Mouse (Mus musculus): ENCODE data around the gene Slbp.

The Slbp gene

DNA sequence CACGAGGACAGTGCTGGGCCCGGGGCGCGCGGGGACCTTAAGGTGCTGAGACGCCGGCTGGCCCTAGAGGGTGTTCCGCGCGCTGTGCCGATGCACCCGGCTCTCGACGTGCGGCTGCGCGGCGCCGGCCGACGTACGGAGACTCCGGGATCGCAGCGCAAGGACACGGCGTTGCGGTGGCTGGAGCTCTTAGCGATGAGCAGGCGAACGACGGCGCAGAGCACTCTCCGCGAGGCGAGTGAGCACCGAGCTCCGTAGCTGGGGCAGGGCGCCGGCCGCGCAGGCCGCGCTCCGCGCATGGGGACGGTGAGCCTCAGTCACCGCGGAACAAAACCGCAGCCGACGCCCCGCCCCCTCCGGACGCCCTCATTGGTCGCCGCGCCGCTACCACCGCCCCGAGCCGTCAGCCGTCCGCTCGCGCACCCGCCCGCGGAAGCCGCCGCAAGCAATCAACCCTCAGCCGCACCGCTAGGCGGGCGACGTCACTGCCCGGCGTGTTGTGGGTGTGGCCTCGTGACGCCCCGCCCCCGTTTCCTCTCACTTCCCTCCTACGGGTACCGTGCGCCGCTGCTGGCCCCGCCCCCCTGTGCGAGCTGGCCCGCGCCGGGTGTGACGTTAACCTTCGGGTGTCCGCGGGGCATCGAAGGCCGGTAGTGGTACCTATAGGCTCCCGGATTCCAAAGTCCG is 22.9 kb downstream of the Slbp start, which contains the start of the genes Fam53a and Gm9903:
TSS of gene Fam53a (minus strand) at position 335 of the 687 bp plus-strand sequence.
TSS of gene Gm9903 (plus strand) at position 625 of the 687 bp plus-strand sequence.
- DNase-seq (ENCODE audit: low read depth) = peak; percentile 98

DNA sequence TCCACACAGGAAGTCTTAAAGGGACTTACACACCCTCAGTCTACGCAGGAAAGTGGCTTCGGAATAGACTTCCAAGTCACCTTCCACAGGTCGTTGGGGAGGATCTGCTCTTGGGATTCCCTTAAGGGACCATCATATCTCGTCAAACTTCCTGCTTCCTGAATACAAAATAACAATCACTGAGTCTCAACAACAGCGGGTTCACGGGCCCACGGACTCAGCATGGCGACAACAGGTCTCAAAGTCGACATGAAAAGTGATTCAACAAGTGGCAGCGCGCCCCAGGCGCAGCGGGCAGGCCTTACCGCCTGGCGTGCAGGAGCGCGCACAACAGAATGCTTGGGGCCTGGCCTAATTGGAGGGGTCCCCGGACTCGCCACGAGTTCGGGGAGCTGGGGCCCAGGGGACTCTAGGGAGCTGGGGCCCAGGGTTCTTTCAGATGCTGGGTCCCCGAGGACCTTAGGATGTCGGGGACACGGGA is 23.5 kb downstream of the Slbp start:
- peak; percentile 80 for DNase-seq (ENCODE audit: low read depth)

DNA sequence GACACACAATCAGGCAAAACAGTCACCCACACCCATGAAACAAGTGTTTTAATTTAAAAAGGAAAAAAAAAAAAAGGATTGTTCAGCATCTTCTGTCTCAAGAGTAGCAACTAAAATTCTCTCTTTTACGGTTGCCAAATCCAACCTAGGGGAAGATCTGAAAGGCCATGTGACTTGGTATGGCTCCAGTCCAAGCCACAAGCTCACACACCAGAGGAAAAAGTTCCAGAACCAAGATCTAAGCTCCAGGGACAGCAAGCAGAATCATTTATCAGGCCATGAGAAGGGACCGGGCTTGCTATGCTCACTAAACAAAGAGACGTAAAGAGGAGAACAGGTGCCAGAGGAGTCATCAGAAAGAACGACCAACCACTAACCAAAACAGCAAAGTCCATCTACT is 24.4 kb downstream of the Slbp start:
- peak; percentile 39 for DNase-seq (ENCODE audit: low read depth)

GRCm38 (mm10) chr5:33623766-33624165 is 28.6 kb downstream of the Slbp start:
- DNase-seq (ENCODE audit: low read depth) = no peak

GRCm38 (mm10) chr5:33622671-33623070 is 29.7 kb downstream of the Slbp start:
- no peak for DNase-seq (ENCODE audit: low read depth)

DNA sequence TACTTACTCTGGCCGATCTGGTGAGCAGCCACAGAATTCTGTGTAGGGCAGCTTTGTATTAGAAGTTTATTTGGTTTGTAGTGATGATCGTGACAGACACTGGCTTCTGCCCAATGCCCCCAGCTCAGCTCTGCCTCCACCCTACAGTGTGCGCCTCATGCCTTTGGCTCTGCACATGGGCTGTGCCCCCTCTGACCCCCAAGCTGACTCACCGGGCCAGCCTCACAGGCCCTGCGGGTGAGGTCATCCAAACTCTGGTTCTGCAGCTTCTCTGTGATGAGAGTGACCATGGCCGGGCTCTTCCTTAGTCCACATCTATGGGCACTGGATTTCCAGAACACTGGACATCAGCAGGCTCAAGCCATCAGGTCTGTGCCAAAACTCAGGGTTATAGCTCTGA is 38.0 kb downstream of the Slbp start:
- DNase-seq (ENCODE audit: low read depth) = no peak

GRCm38 (mm10) chr5:33611795-33612194 is 40.6 kb downstream of the Slbp start:
- DNase-seq (ENCODE audit: low read depth) = no peak

GRCm38 (mm10) chr5:33609226-33609625 is 43.1 kb downstream of the Slbp start:
- no peak for DNase-seq (ENCODE audit: low read depth)

DNA sequence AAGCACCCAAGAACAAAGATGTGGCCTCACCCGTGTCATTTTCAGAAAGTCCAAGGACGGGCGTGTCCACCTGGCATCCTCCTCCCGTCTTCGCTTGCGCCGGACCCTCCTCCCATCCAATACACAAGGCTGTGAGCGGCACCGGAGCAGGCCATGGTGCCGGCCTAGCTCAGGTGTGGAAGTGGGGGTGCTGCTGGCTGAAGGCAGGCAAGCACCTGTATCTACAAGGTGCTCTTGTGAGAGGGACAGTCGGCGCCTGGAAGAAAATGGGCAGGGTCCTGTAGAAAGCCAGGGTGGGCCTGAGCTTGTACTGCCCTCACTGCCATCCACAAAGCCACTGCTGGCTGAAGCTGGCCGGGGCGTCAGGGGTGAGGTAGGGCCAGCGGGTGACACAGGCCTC is 44.9 kb downstream of the Slbp start:
- DNase-seq (ENCODE audit: low read depth) = no peak

GRCm38 (mm10) chr5:33606631-33607030 is 45.7 kb downstream of the Slbp start:
- no peak for DNase-seq (ENCODE audit: low read depth)

GRCm38 (mm10) chr5:33605314-33605713 is 47.1 kb downstream of the Slbp start:
- DNase-seq (ENCODE audit: low read depth) = no peak

- peak; percentile 51 for DNase-seq (ENCODE audit: low read depth)
Observed at GRCm38 (mm10) chr5:33593620-33594019, 58.8 kb downstream of the Slbp start.

GRCm38 (mm10) chr5:33589221-33589888 is 63.0 kb downstream of the Slbp start:
- peak; percentile 86 for DNase-seq (ENCODE audit: low read depth)

GRCm38 (mm10) chr5:33588066-33588465 is 64.3 kb downstream of the Slbp start:
- DNase-seq (ENCODE audit: low read depth) = no peak

GRCm38 (mm10) chr5:33587498-33588058 is 64.8 kb downstream of the Slbp start:
- DNase-seq (ENCODE audit: low read depth) = no peak

Data from induced T-regulatory cell, adult 2 months (primary cell).